Mouse (Mus musculus) heart, embryonic 14.5 days (tissue): Measurements from ENCODE around the gene BC029722. TPM values are rescaled to one million over a fixed set of nuclear protein-coding genes. Genes with fewer than 3 reads are reported as not detected.

Experiments used
- polyA plus RNA-seq: library from polyadenylated mRNA; unstranded; fragments of >200 nt; fragmentation: Nextera tagmentation; extraction: Ambion mirVana; gene quantifications from 2 replicates; pipeline ENCODE4 v1.2.1, GENCODE M21; 2014

The BC029722 gene
- polyA plus RNA-seq, 1 experiment from 2014 or later, result 10.3 TPM

Other genes starting within 250 kb of the BC029722 start
- gene Gss, start 226.6 kb downstream of the BC029722 start, polyA plus RNA-seq, result 22.2 and 23.9 TPM in 2 replicates
- 26.5 and 27.3 TPM in 2 replicates for gene Myh7b, start 208.2 kb downstream of the BC029722 start, polyA plus RNA-seq
- gene Trpc4ap, start 127.0 kb downstream of the BC029722 start, polyA plus RNA-seq, result 94.3 and 108 TPM in 2 replicates
- gene Edem2, start 90.0 kb downstream of the BC029722 start, polyA plus RNA-seq, result 25.4 and 28.7 TPM in 2 replicates
- gene Gm17581, start 83.6 kb downstream of the BC029722 start, polyA plus RNA-seq, result not detected in 2 replicates
- gene Procr, start 68.3 kb downstream of the BC029722 start, polyA plus RNA-seq, result 6.7 and 8.0 TPM in 2 replicates
- gene Mmp24, start 44.1 kb downstream of the BC029722 start, polyA plus RNA-seq, result not detected in 2 replicates
- gene Eif6, start 7.5 kb upstream of the BC029722 start, polyA plus RNA-seq, result 115 and 130 TPM in 2 replicates
- gene Fam83c, start 15.4 kb upstream of the BC029722 start, polyA plus RNA-seq, result 0.07 and 0.16 TPM in 2 replicates
- 110 and 116 TPM in 2 replicates for gene Uqcc1, start 110.9 kb upstream of the BC029722 start, polyA plus RNA-seq
- not detected in 2 replicates for gene Gm15557, start 121.3 kb upstream of the BC029722 start, polyA plus RNA-seq
- gene Gdf5, start 125.9 kb upstream of the BC029722 start, polyA plus RNA-seq, result 0.27 and 0.44 TPM in 2 replicates
- 6.9 and 7.2 TPM in 2 replicates for gene Cep250, start 137.0 kb upstream of the BC029722 start, polyA plus RNA-seq
- gene 6430550D23Rik, start 188.6 kb upstream of the BC029722 start, polyA plus RNA-seq, result 0.47 and 1.7 TPM in 2 replicates
- gene Ergic3, start 188.6 kb upstream of the BC029722 start, polyA plus RNA-seq, result 169 and 188 TPM in 2 replicates
- gene Fer1l4, start 233.5 kb upstream of the BC029722 start, polyA plus RNA-seq, result not detected in 2 replicates
- gene Spag4, start 245.7 kb upstream of the BC029722 start, polyA plus RNA-seq, result 1.8 and 2.3 TPM in 2 replicates